Mouse (Mus musculus): ENCODE measurements at regions not wholly inside any gene's neighbourhood (a gene's known extent, or its start where the extent isn't known, plus 50 kb on each side); places are given as distances from the start of the nearest gene placed in this dataset.

DNA sequence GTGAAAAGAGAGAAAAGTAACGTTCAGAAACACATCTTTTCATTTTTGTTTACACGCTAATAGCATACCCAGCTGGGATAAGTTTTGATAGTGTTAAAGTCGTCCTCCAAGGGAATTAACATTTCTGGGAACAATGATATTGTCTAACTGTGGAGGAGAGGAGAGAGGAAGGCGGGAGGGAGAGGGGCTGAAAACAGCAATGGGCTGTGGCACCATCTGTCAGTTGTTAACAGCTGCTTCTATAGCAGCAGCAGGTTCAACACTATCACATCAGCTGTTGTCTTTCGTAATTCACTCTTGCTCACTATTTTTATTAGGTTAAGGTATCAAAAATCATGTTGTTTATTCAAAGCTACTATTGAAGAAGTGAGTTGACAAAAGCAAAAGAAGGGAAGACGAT lies 1747.4 kb upstream of the G6pd2 start:
- no peak for TF ChIP-seq POLR2A (IDR thresholded peaks at IDR 0.05; ENCODE audit: extremely low read depth, insufficient read depth, low read length)
- TF ChIP-seq CTCF (IDR thresholded peaks at IDR 0.05; ENCODE audit: extremely low read depth, insufficient read depth, low read length), result no peak

Measured in cortical plate, adult 2 months (tissue).